Mouse (Mus musculus) yolk sac, embryonic 10.5 days (tissue): ENCODE data around the gene Ggt6.
A peak's percentile ranks its signal among the peaks of the same experiment; 100 is the strongest.

ENCODE experiments used
- DNase-seq: peaks from one replicate; pipeline ENCODE4 v3.0.0-alpha.2; 2017; ENCODE audit warnings: low spot score

Ggt6 gene

GRCm38 (mm10) chr11:72476074-72476625 is 40.8 kb downstream of the Ggt6 start:
- no peak for DNase-seq

- DNase-seq: no peak
These were observed 41.9 kb downstream of the Ggt6 start for GRCm38 (mm10) chr11:72477182-72477581.

GRCm38 (mm10) chr11:72477653-72478052 is 42.3 kb downstream of the Ggt6 start:
- DNase-seq: no peak

- no peak for DNase-seq
These were observed 42.9 kb downstream of the Ggt6 start for GRCm38 (mm10) chr11:72478228-72478627.

- no peak for DNase-seq
These were observed 44.2 kb downstream of the Ggt6 start for GRCm38 (mm10) chr11:72479499-72479898.

DNA sequence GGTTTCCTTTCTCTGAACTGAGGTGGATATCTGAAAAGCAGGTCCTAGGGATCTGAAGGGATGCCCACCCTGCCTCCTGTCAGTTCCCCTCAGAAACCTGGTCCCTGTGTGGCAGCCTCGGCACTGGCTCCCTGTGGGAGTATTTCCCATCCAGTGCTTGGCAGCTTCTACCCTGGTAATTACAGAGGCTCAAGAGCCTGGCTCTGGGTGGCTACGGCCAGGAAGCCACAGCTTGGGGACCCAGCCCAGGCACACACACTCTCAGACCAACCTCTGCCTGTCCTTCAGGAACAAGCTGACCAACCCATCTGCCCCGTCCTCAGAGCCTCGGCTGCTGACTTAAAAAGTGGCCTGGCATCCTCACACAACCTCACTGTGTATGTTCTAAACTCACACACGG is 46.0 kb downstream of the Ggt6 start:
- no peak for DNase-seq

- peak; percentile 66 for DNase-seq
These were observed 46.6 kb downstream of the Ggt6 start for GRCm38 (mm10) chr11:72481952-72482351.

DNA sequence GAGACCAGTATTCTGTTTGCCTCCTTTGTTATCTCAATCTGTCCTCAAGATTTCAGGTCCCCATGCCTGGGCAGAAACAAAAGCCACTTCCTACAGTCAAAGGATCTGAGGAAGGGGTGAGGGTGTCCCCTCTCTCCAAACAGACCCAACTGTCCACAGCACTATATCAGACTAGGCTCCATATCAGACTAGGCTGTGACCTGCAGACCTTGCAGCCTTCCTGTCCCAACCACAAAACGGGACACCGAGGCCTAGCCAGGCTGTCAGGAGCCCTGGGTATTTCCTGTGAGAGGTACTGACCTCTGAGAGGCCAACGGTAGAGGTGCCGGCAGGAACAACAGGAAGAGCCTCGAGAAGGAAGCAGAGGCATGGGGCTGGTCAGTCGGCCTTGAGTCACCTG is 49.2 kb downstream of the Ggt6 start:
- no peak for DNase-seq

DNA sequence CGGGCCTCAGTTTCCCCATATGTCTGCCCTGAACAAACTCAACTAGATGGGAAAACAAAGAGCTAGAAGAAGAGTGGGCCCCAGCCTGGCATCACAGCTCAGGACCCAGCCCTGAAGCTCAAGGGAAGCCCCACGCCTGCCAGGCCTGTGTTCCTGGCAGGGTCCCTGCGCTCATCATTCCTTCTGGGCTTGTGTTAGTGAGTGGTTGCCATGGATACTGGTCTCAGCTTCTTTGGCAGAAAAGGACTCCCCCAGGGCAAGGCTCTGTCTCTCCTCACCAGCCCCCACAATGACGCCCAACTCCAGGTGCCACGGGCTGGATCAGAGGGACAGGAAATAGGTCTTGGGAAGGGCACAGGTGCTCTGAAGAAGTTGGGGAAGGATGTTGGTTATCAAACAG is 49.8 kb downstream of the Ggt6 start:
- DNase-seq: no peak

DNA sequence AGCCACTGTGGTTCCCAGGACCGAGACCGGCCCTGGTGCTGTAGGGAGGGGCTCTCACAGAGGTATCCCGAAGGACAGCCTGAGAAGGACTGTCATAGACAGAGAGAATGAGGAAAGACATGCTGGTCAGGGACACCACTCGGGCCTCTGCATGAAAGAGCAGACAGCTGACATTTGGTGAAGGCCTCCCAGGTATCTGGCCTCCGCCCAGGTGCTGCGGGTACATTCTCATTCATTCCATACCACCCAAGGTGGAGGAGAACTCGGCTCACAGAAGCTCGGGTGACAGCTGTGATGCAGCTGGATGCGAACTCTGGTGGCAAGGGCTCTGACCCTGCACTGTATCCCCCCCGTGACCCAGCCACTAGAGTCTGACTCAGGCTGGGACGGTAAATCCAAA is 50.6 kb downstream of the Ggt6 start:
- no peak for DNase-seq

DNA sequence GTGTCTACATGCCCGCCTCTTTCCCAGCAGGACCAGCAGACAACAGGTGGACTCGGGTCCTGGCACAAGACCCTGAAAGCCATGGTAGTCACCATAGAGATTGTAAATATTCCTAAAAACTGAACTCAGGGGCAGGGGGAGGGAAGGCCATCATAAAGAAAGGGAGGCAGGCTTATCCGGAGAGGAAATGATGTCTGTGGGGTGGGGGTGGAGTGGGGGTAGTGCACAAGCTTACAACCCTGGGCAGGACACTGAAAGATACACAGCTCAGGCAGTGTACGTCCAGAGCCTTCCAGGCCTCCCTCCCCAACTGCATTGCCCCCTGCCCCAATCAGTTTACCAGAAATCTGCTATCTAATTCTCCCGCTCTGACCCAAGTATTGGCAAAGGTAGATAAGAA is 51.8 kb downstream of the Ggt6 start:
- DNase-seq: no peak

- DNase-seq: no peak
These were observed 52.4 kb downstream of the Ggt6 start for GRCm38 (mm10) chr11:72487739-72488138.
